Mouse (Mus musculus): ENCODE data around the gene Chrna10. TPM values are rescaled to one million over a fixed set of nuclear protein-coding genes. Genes with fewer than 3 reads are reported as not detected.

Gene Chrna10
- polyA plus RNA-seq, 1 experiment = 1.8 TPM

DNA sequence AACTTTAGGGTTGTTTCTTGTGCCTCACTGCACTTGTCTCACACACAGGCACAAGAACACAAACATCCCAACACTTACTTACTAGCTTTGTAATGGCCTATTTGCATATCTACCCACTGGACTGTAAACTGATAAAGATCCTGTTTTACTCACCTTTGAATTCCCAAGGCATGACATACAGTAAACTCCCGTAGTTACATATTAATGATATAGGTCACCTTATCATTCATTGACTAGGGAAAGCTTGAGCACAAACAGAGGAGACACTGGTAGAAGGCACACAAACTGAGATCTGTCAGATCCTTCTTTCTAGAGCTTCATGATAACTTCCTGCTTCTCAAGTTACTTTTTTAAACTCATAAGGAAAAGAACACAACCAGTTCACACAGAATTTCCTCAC lies 54.4 kb downstream of the Chrna10 start:
- TF ChIP-seq POLR2A (IDR thresholded peaks at IDR 0.05; ENCODE audit: control insufficient read depth, extremely low read depth, insufficient read depth, low read length, poor library complexity) (no peak), CTCF (IDR thresholded peaks at IDR 0.05; ENCODE audit: borderline replicate concordance, control insufficient read depth, extremely low read depth, insufficient read depth, low read length, poor library complexity) (no peak)
- WGBS = 96% methylated on average over 1 of the region's 1 CpGs

DNA sequence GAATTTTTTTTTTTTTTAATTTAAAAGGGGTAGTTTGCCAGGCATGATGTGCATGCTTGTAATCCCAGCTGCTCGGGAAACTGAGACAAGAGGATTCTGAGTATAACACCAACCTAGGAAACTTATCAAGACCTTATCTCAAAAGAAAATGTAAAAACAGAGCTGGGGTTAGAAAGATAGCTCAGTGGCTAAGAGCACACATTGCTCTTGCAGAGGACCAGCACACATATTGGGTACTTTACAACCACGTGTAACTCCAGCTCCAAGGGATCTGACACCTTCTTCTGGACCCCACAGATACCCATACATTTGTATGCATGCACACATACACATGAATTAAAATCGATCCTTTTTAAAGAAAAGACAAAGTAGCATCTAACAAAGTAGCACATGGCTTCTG lies 55.3 kb downstream of the Chrna10 start:
- Histone ChIP-seq H3K4me3 (ENCODE audit: control insufficient read depth, insufficient read depth, low read length) (no peak overlapping the region), H3K36me3 (ENCODE audit: control insufficient read depth, insufficient read depth, low read length) (peaks cover 4% of the 10 kb centered on the region; the same call in 1 of the 2 replicates), H3K27me3 (ENCODE audit: control insufficient read depth, insufficient read depth, low read length) (no peaks in the 10 kb centered on the region), H3K4me1 (replicated peaks; ENCODE audit: control insufficient read depth, insufficient read depth, low read length) (peaks cover 4% of the 10 kb centered on the region), H3K27ac (ENCODE audit: control insufficient read depth, insufficient read depth, low read length) (no peak overlapping the region)
- no peak for DNase-seq
- 93% methylated on average over 3 of the region's 3 CpGs for WGBS
- TF ChIP-seq POLR2A (IDR thresholded peaks at IDR 0.05; ENCODE audit: control insufficient read depth, extremely low read depth, insufficient read depth, low read length, poor library complexity) (no peak), CTCF (IDR thresholded peaks at IDR 0.05; ENCODE audit: borderline replicate concordance, control insufficient read depth, extremely low read depth, insufficient read depth, low read length, poor library complexity) (no peak)

More for the DNA sequence above, 54.4 kb downstream of the Chrna10 start:
- peaks cover 4% of the 10 kb centered on the region for H3K4me1 ChIP-seq (replicated peaks; ENCODE audit: control insufficient read depth, insufficient read depth, low read length)
- H3K4me3 ChIP-seq (ENCODE audit: control insufficient read depth, insufficient read depth, low read length) = no peak overlapping the region
- H3K36me3 ChIP-seq (ENCODE audit: control insufficient read depth, insufficient read depth, low read length) = 0 out of 2 replicates have a peak, but pooled peaks cover 4% of the 10 kb centered on the region
- no peaks in the 10 kb centered on the region for H3K27me3 ChIP-seq (ENCODE audit: control insufficient read depth, insufficient read depth, low read length)
- no peak for DNase-seq
- no peak overlapping the region for H3K27ac ChIP-seq (ENCODE audit: control insufficient read depth, insufficient read depth, low read length)

Other genes with a start within 250 kb of the Chrna10 start
- gene Folr1, start 246.0 kb downstream of the Chrna10 start, polyA plus RNA-seq (2012; rRNA removed) = 0.70 and 0.86 TPM in 2 replicates
- gene Lamtor1, start 210.9 kb downstream of the Chrna10 start, polyA plus RNA-seq (2012; rRNA removed) = 235 and 239 TPM in 2 replicates
- 0.08 and 0.20 TPM in 2 replicates for gene Tomt, start 210.5 kb downstream of the Chrna10 start, polyA plus RNA-seq (2012; rRNA removed)
- 4.0 and 6.2 TPM in 2 replicates for gene Lrrc51, start 182.9 kb downstream of the Chrna10 start, polyA plus RNA-seq (2012; rRNA removed)
- 166 and 186 TPM in 2 replicates for gene Numa1, start 182.7 kb downstream of the Chrna10 start, polyA plus RNA-seq (2012; rRNA removed)
- 57.9 and 80.7 TPM in 2 replicates for gene Il18bp, start 98.1 kb downstream of the Chrna10 start, polyA plus RNA-seq (2012; rRNA removed)
- gene Rnf121, start 51.4 kb downstream of the Chrna10 start, polyA plus RNA-seq (2012; rRNA removed) = 41.0 and 42.1 TPM in 2 replicates
- 47.7 and 54.3 TPM in 2 replicates for gene Xndc1, start 51.3 kb downstream of the Chrna10 start, polyA plus RNA-seq (2012; rRNA removed)
- gene Xntrpc, start 51.1 kb downstream of the Chrna10 start, polyA plus RNA-seq (2012; rRNA removed) = 11.9 and 12.1 TPM in 2 replicates
- 0.61 and 0.92 TPM in 2 replicates for gene Trpc2, start 33.7 kb downstream of the Chrna10 start, polyA plus RNA-seq (2012; rRNA removed)
- 15.7 and 23.7 TPM in 2 replicates for gene Art1, start 15.1 kb downstream of the Chrna10 start, polyA plus RNA-seq (2012; rRNA removed)
- gene Art5, start 7.3 kb downstream of the Chrna10 start, polyA plus RNA-seq (2012; rRNA removed) = 2.4 and 3.7 TPM in 2 replicates
- 23.7 and 28.1 TPM in 2 replicates for gene Nup98, start 93.3 kb upstream of the Chrna10 start, polyA plus RNA-seq (2012; rRNA removed)
- gene Pgap2, start 93.4 kb upstream of the Chrna10 start, polyA plus RNA-seq (2012; rRNA removed) = 99.7 and 131 TPM in 2 replicates
- 221 and 282 TPM in 2 replicates for gene Rhog, start 139.2 kb upstream of the Chrna10 start, polyA plus RNA-seq (2012; rRNA removed)
- 98.6 and 107 TPM in 2 replicates for gene Stim1, start 151.0 kb upstream of the Chrna10 start, polyA plus RNA-seq (2012; rRNA removed)

Measured in thymus, adult 2 months (tissue).